Mouse (Mus musculus): Measurements from ENCODE around the gene Gm35549.
"Not testable (repeated sequence)": the region's sequence is repeated elsewhere in the genome, so short reads cannot be mapped to it uniquely, and the experiment has no call there.

Gm35549 gene

GRCm38 (mm10) chr9:122843760-122844159 lies at the start of gene Gm35549:
TSS of gene Gm35549 (minus strand) at chr9:122844035.
- no peak for DNase-seq (ENCODE audit: low read depth in 1 of 2, low spot score in 2 of 2)

- DNase-seq (ENCODE audit: low read depth in 1 of 2, low spot score in 2 of 2) = no peak
Measured at GRCm38 (mm10) chr9:122886372-122887179, 42.7 kb upstream of the Gm35549 start.

- no peak for DNase-seq (ENCODE audit: low read depth in 1 of 2, low spot score in 2 of 2)
Measured at GRCm38 (mm10) chr9:122885385-122885784, 41.5 kb upstream of the Gm35549 start, which contains the start of gene Zkscan7. TSS of gene Zkscan7 (plus strand) at chr9:122885685.

- DNase-seq (ENCODE audit: low read depth in 1 of 2, low spot score in 2 of 2) = no peak
Measured at GRCm38 (mm10) chr9:122875145-122875544, 31.3 kb upstream of the Gm35549 start.

GRCm38 (mm10) chr9:122874653-122875052 lies 30.8 kb upstream of the Gm35549 start:
- DNase-seq (ENCODE audit: low read depth in 1 of 2, low spot score in 2 of 2) = no peak

- no peak for DNase-seq (ENCODE audit: low read depth in 1 of 2, low spot score in 2 of 2)
Measured at GRCm38 (mm10) chr9:122872595-122872994, 28.8 kb upstream of the Gm35549 start.

GRCm38 (mm10) chr9:122866192-122866591 lies 22.4 kb upstream of the Gm35549 start:
- DNase-seq (ENCODE audit: low read depth in 1 of 2, low spot score in 2 of 2) = no peak

GRCm38 (mm10) chr9:122865697-122866166 lies 21.9 kb upstream of the Gm35549 start, which contains the start of gene Zfp445:
TSS of gene Zfp445 (minus strand) at chr9:122866006.
- DNase-seq (ENCODE audit: low read depth in 1 of 2, low spot score in 2 of 2) = peak; percentile 55 to 77

- no peak for DNase-seq (ENCODE audit: low read depth in 1 of 2, low spot score in 2 of 2)
Measured at GRCm38 (mm10) chr9:122864848-122865247, 21.0 kb upstream of the Gm35549 start.

- DNase-seq (ENCODE audit: low read depth in 1 of 2, low spot score in 2 of 2) = no peak
Measured at GRCm38 (mm10) chr9:122863731-122864130, 19.9 kb upstream of the Gm35549 start.

- no peak for DNase-seq (ENCODE audit: low read depth in 1 of 2, low spot score in 2 of 2)
Measured at GRCm38 (mm10) chr9:122860752-122861151, 16.9 kb upstream of the Gm35549 start.

GRCm38 (mm10) chr9:122856716-122857115 lies 12.9 kb upstream of the Gm35549 start:
- no peak for DNase-seq (ENCODE audit: low read depth in 1 of 2, low spot score in 2 of 2)

- no peak for DNase-seq (ENCODE audit: low read depth in 1 of 2, low spot score in 2 of 2)
Measured at GRCm38 (mm10) chr9:122855617-122856016, 11.8 kb upstream of the Gm35549 start.

GRCm38 (mm10) chr9:122855141-122855540 lies 11.3 kb upstream of the Gm35549 start:
- DNase-seq (ENCODE audit: low read depth in 1 of 2, low spot score in 2 of 2) = not testable (repeated sequence)

- DNase-seq (ENCODE audit: low read depth in 1 of 2, low spot score in 2 of 2) = no peak
Measured at GRCm38 (mm10) chr9:122854526-122854925, 10.7 kb upstream of the Gm35549 start.

- not testable (repeated sequence) for DNase-seq (ENCODE audit: low read depth in 1 of 2, low spot score in 2 of 2)
Measured at GRCm38 (mm10) chr9:122847811-122848311, 4.0 kb upstream of the Gm35549 start.

GRCm38 (mm10) chr9:122846156-122846555 lies 2.3 kb upstream of the Gm35549 start:
- no peak for DNase-seq (ENCODE audit: low read depth in 1 of 2, low spot score in 2 of 2)

- DNase-seq (ENCODE audit: low read depth in 1 of 2, low spot score in 2 of 2) = no peak
Measured at GRCm38 (mm10) chr9:122845621-122846020, 1.8 kb upstream of the Gm35549 start.

- DNase-seq (ENCODE audit: low read depth in 1 of 2, low spot score in 2 of 2) = no peak
Measured at GRCm38 (mm10) chr9:122837680-122838079, 6.2 kb downstream of the Gm35549 start.

- DNase-seq (ENCODE audit: low read depth in 1 of 2, low spot score in 2 of 2) = no peak
Measured at GRCm38 (mm10) chr9:122837216-122837615, 6.6 kb downstream of the Gm35549 start.

- DNase-seq (ENCODE audit: low read depth in 1 of 2, low spot score in 2 of 2) = no peak
Measured at GRCm38 (mm10) chr9:122836790-122837189, 7.0 kb downstream of the Gm35549 start.

GRCm38 (mm10) chr9:122836126-122836525 lies 7.7 kb downstream of the Gm35549 start:
- DNase-seq (ENCODE audit: low read depth in 1 of 2, low spot score in 2 of 2) = no peak

Data from monocyte, adult 2 months (primary cell).